Mouse (Mus musculus) hindbrain, embryonic 12.5 days (tissue): ENCODE measurements around the gene Otud7b. TPM values are rescaled to one million over a fixed set of nuclear protein-coding genes. Genes with fewer than 3 reads are reported as not detected.
"Not testable (repeated sequence)": the region's sequence is repeated elsewhere in the genome, so short reads cannot be mapped to it uniquely, and the experiment has no call there.

Source experiments
- ATAC-seq: fragments of 200-750 bp; cut with Nextera tagmentation; 2 replicates; pipeline ENCODE4 v1.8.0; 2017; ENCODE audit warnings: moderate TSS enrichment; ENCODE audit not compliant: low FRiP score
- H3K27ac ChIP-seq: fragments of 300-500 bp; sonication (generic); 2 replicates; pipeline ENCODE4 v1.5.1; 2016; ENCODE audit warnings: mild to moderate bottlenecking
- H3K27me3 ChIP-seq: fragments of 300-500 bp; sonication (generic); 2 replicates; pipeline ENCODE4 v1.6.1; 2016; ENCODE audit warnings: mild to moderate bottlenecking
- H3K36me3 ChIP-seq: fragments of 300-500 bp; sonication (generic); 2 replicates; pipeline ENCODE4 v1.6.1; 2016; ENCODE audit warnings: mild to moderate bottlenecking
- H3K4me1 ChIP-seq: fragments of 300-500 bp; sonication (generic); 2 replicates; pipeline ENCODE4 v1.6.1; 2016
- H3K4me2 ChIP-seq: fragments of 300-500 bp; sonication (generic); replicated peaks from 2 replicates; pipeline ENCODE4 v1.6.1; 2016; ENCODE audit warnings: mild to moderate bottlenecking
- H3K4me3 ChIP-seq: fragments of 300-500 bp; sonication (generic); 2 replicates; pipeline ENCODE4 v1.5.1; 2016; ENCODE audit warnings: mild to moderate bottlenecking
- H3K9ac ChIP-seq: fragments of 300-500 bp; sonication (generic); 2 replicates; pipeline ENCODE4 v1.6.1; 2016; ENCODE audit warnings: mild to moderate bottlenecking, moderate library complexity
- H3K9me3 ChIP-seq: fragments of 300-500 bp; sonication (generic); replicated peaks from 2 replicates; pipeline ENCODE4 v1.6.1; 2016; ENCODE audit warnings: mild to moderate bottlenecking
- WGBS: fragments of 180-500 bp; shearing (Covaris S2); methylation state at CpG from one replicate; pipeline ENCODE4 v1.1.7; 2016; 5-methylcytosine and 5-hydroxymethylcytosine counted together
- polyA plus RNA-seq: library from polyadenylated mRNA; unstranded; fragments of >200 nt; fragmentation: Nextera tagmentation; extraction: Ambion mirVana; gene quantifications from 2 replicates; pipeline ENCODE4 v1.2.1, GENCODE M21; 2016

Otud7b gene
- polyA plus RNA-seq, 1 experiment from 2014 or later: 18.2 TPM

GRCm38 (mm10) chr3:96196437-96197128 is 92.3 kb downstream of the Otud7b start:
- H3K4me1 ChIP-seq: peaks cover 15% of the 10 kb centered on the region
- peak; percentile 12; the same call in 1 of the 2 replicates for ATAC-seq
- 21% methylated on average over 27 of the region's 27 CpGs for WGBS

GRCm38 (mm10) chr3:96197129-96197749 is 92.9 kb downstream of the Otud7b start:
- H3K36me3 ChIP-seq: peaks cover 24% of the 10 kb centered on the region

More at GRCm38 (mm10) chr3:96196437-96197128, 92.3 kb downstream of the Otud7b start:
- Histone ChIP-seq H3K4me2 (peak overlapping the region; percentile 96), H3K4me3 (peak overlapping the region; percentile 71), H3K27ac (peak overlapping the region; percentile 96), H3K9me3 (no peaks in the 10 kb centered on the region), H3K27me3 (peaks cover 5% of the 10 kb centered on the region; the same call in 1 of the 2 replicates), H3K36me3 (peaks cover 24% of the 10 kb centered on the region), H3K9ac (peak overlapping the region; percentile 88)

GRCm38 (mm10) chr3:96198181-96198580 is 93.9 kb downstream of the Otud7b start:
- Histone ChIP-seq H3K4me1 (peaks cover 15% of the 10 kb centered on the region), H3K27me3 (peaks cover 5% of the 10 kb centered on the region; the same call in 1 of the 2 replicates), H3K36me3 (peaks cover 22% of the 10 kb centered on the region), H3K27ac (peak overlapping the region; percentile 40; the same call in 1 of the 2 replicates), H3K4me2 (peak overlapping the region; percentile 96), H3K9ac (0 out of 2 replicates have a peak overlapping the region, but pooled peaks have one; percentile 28), H3K4me3 (peak overlapping the region; percentile 71; the same call in 1 of the 2 replicates), H3K9me3 (no peaks in the 10 kb centered on the region)
- WGBS: 3% methylated on average over 6 of the region's 6 CpGs
- peak; percentile 8; the same call in 1 of the 2 replicates for ATAC-seq

More at GRCm38 (mm10) chr3:96197129-96197749, 92.9 kb downstream of the Otud7b start:
- ATAC-seq: peak; percentile 96
- Histone ChIP-seq H3K9ac (peak overlapping the region; percentile 88), H3K4me1 (peaks cover 15% of the 10 kb centered on the region), H3K4me3 (peak overlapping the region; percentile 71), H3K9me3 (no peaks in the 10 kb centered on the region), H3K27ac (peak overlapping the region; percentile 96), H3K4me2 (peak overlapping the region; percentile 96), H3K27me3 (peaks cover 5% of the 10 kb centered on the region; the same call in 1 of the 2 replicates)
- under 1% methylated on average over 50 of the region's 50 CpGs for WGBS

GRCm38 (mm10) chr3:96198601-96199251 is 94.4 kb downstream of the Otud7b start:
- peak overlapping the region; percentile 96; the same call in 1 of the 2 replicates for H3K4me2 ChIP-seq

GRCm38 (mm10) chr3:96199731-96200130 is 95.4 kb downstream of the Otud7b start:
- Histone ChIP-seq H3K4me3 (no peak overlapping the region), H3K9ac (no peak overlapping the region), H3K27me3 (peaks cover 5% of the 10 kb centered on the region; the same call in 1 of the 2 replicates), H3K9me3 (no peaks in the 10 kb centered on the region), H3K4me2 (no peak overlapping the region), H3K4me1 (peaks cover 15% of the 10 kb centered on the region), H3K27ac (no peak overlapping the region), H3K36me3 (peaks cover 6% of the 10 kb centered on the region; the same call in 1 of the 2 replicates)
- ATAC-seq: no peak
- 76% methylated on average over 2 of the region's 2 CpGs for WGBS

More at GRCm38 (mm10) chr3:96198601-96199251, 94.4 kb downstream of the Otud7b start:
- H3K9ac ChIP-seq, H3K9me3 ChIP-seq, H3K27ac ChIP-seq, H3K4me3 ChIP-seq, ATAC-seq, H3K27me3 ChIP-seq: not testable (repeated sequence)
- WGBS: 28% methylated on average over 8 of the region's 8 CpGs
- H3K4me1 ChIP-seq: peaks cover 15% of the 10 kb centered on the region
- peaks cover 16% of the 10 kb centered on the region for H3K36me3 ChIP-seq

- 85% methylated on average over 3 of the region's 3 CpGs for WGBS
Observed at GRCm38 (mm10) chr3:96207819-96208218, 103.5 kb downstream of the Otud7b start.

GRCm38 (mm10) chr3:96209242-96209641 is 104.9 kb downstream of the Otud7b start:
- H3K4me3 ChIP-seq: no peak overlapping the region
- H3K4me2 ChIP-seq: no peak overlapping the region
- no peak overlapping the region for H3K27ac ChIP-seq
- no peak overlapping the region for H3K9ac ChIP-seq
- no peaks in the 10 kb centered on the region for H3K4me1 ChIP-seq
- WGBS: 28% methylated on average over 15 of the region's 15 CpGs
- H3K9me3 ChIP-seq: no peaks in the 10 kb centered on the region
- ATAC-seq: no peak
- no peaks in the 10 kb centered on the region for H3K36me3 ChIP-seq
- peaks cover 7% of the 10 kb centered on the region; the same call in 1 of the 2 replicates for H3K27me3 ChIP-seq

More at GRCm38 (mm10) chr3:96207819-96208218, 103.5 kb downstream of the Otud7b start:
- no peak for ATAC-seq
- H3K4me3 ChIP-seq: no peak overlapping the region
- peaks cover 5% of the 10 kb centered on the region; the same call in 1 of the 2 replicates for H3K27me3 ChIP-seq
- no peaks in the 10 kb centered on the region for H3K36me3 ChIP-seq
- H3K4me1 ChIP-seq: no peaks in the 10 kb centered on the region
- H3K9ac ChIP-seq: no peak overlapping the region
- no peak overlapping the region for H3K27ac ChIP-seq
- no peak overlapping the region for H3K4me2 ChIP-seq
- H3K9me3 ChIP-seq: no peaks in the 10 kb centered on the region

Other genes with a start within 250 kb of the Otud7b start
- gene Prpf3, start 248.6 kb upstream of the Otud7b start, polyA plus RNA-seq: 52.5 and 56.9 TPM in 2 replicates
- gene Mrps21, start 233.0 kb upstream of the Otud7b start, polyA plus RNA-seq: 309 and 346 TPM in 2 replicates
- 4.0 and 7.7 TPM in 2 replicates for gene Ciart, start 222.3 kb upstream of the Otud7b start, polyA plus RNA-seq
- 9.2 and 12.1 TPM in 2 replicates for gene BC028528, start 212.5 kb upstream of the Otud7b start, polyA plus RNA-seq
- 32.4 and 36.8 TPM in 2 replicates for gene Aph1a, start 210.6 kb upstream of the Otud7b start, polyA plus RNA-seq
- 12.8 and 13.8 TPM in 2 replicates for gene Car14, start 199.8 kb upstream of the Otud7b start, polyA plus RNA-seq
- gene Anp32e, start 175.3 kb upstream of the Otud7b start, polyA plus RNA-seq: 265 and 297 TPM in 2 replicates
- gene Plekho1, start 108.5 kb upstream of the Otud7b start, polyA plus RNA-seq: 77.4 and 79.3 TPM in 2 replicates
- 45.4 and 48.3 TPM in 2 replicates for gene Vps45, start 46.1 kb upstream of the Otud7b start, polyA plus RNA-seq
- 20.8 and 23.0 TPM in 2 replicates for gene Mtmr11, start 57.5 kb downstream of the Otud7b start, polyA plus RNA-seq
- 164 and 170 TPM in 2 replicates for gene Sf3b4, start 67.8 kb downstream of the Otud7b start, polyA plus RNA-seq
- gene Sv2a, start 76.6 kb downstream of the Otud7b start, polyA plus RNA-seq: 44.5 and 44.9 TPM in 2 replicates
- gene Bola1, start 115.2 kb downstream of the Otud7b start, polyA plus RNA-seq: 54.4 and 59.8 TPM in 2 replicates
- gene Hist2h2ab, start 115.3 kb downstream of the Otud7b start, polyA plus RNA-seq: not detected in 2 replicates
- 4.4 and 7.0 TPM in 2 replicates for gene Hist2h2ac, start 116.4 kb downstream of the Otud7b start, polyA plus RNA-seq
- gene Hist2h2be, start 116.6 kb downstream of the Otud7b start, polyA plus RNA-seq: 5.8 and 7.0 TPM in 2 replicates
- gene Hist2h3c2, start 134.6 kb downstream of the Otud7b start, polyA plus RNA-seq: 4.9 and 6.7 TPM in 2 replicates
- 49.8 and 72.3 TPM in 2 replicates for gene Hist2h2aa2, start 135.7 kb downstream of the Otud7b start, polyA plus RNA-seq
- 16.0 and 22.0 TPM in 2 replicates for gene Hist2h2aa1, start 141.0 kb downstream of the Otud7b start, polyA plus RNA-seq
- gene Hist2h3c1, start 142.2 kb downstream of the Otud7b start, polyA plus RNA-seq: 0.71 and 0.91 TPM in 2 replicates
- gene Hist2h4, start 158.8 kb downstream of the Otud7b start, polyA plus RNA-seq: 5.0 and 10.9 TPM in 2 replicates
- gene Hist2h3b, start 164.1 kb downstream of the Otud7b start, polyA plus RNA-seq: 39.7 and 58.2 TPM in 2 replicates
- 8.6 and 14.4 TPM in 2 replicates for gene Hist2h2bb, start 165.2 kb downstream of the Otud7b start, polyA plus RNA-seq
- gene Fcgr1, start 189.4 kb downstream of the Otud7b start, polyA plus RNA-seq: 2.0 TPM in 2 replicates